Mouse (Mus musculus) layer of hippocampus, adult 8-10 months (tissue): Measurements from ENCODE around the gene Asic4. TPM values are rescaled to one million over a fixed set of nuclear protein-coding genes. Genes with fewer than 3 reads are reported as not detected.
A peak's percentile ranks its signal among the peaks of the same experiment; 100 is the strongest.

Experiments used
- DNase-seq, 2 experiments: peaks; one replicate each; pipeline ENCODE4 v3.0.0; 2022; ENCODE audit warnings: low spot score in 2 of 2
- total RNA-seq, 4 experiments: library from RNA; stranded (reverse); gene quantifications; 2 replicates each; pipeline ENCODE4 v1.2.4; 2022

Asic4 gene
- total RNA-seq, 4 experiments from 2014 or later, result 5.8 to 6.6 (median 6.0) TPM

GRCm38 (mm10) chr1:75463652-75464204 lies 13.5 kb downstream of the Asic4 start:
- no peak for DNase-seq

DNA sequence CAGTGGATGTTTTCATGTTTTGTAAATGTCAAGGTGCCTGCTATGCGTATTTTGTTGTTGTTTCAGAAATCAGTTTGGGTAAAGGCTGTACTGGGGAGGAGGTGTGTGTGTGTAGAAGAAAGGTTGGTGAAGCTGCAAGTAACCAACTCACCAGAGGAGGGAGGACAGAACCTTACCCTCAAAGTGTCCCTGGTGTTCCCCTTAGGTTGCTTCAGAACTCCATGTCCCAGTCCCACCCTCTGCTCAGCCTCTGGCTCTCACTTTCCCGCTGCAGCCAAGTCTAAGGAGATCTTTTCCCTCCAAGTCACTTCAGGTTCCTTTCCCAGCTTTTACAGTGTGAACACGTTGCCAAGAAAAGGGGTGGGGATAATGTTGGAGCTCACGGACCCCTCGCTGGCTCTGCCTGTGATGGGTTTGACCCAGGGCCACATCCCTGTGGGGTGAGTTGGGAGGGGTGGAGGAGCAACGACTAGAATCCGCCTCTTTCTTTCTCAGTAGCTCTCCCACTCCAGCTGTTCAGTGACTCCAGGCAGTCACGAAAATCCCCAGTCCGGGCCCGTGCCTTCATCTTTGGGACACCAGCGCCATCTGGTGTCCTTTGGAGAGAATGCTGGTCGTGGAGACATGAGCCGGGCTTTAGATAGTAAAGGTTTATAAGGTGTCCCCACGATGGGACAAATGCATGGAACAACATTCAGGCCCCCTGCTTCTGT lies 17.1 kb downstream of the Asic4 start:
- DNase-seq, result peak; percentile 70 to 85

DNA sequence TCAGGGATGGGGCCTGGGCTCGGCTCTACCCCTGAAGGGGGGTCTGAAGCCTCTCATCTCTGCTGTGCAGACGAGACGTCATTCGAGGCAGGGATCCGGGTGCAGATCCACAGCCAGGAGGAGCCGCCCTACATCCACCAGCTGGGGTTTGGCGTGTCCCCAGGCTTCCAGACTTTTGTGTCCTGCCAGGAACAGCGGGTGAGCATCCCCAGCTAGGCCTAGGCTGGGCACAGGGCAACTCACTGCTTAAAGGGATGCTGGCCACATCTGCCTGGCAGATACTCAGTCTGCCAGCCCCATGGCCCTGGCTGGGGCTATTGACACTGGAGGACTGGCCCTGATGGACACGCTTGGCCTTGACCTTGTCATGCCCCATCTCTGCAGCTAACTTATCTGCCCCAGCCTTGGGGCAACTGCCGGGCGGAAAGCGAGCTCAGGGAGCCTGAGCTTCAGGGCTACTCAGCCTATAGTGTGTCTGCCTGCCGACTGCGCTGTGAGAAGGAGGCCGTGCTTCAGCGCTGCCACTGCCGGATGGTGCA lies 19.1 kb downstream of the Asic4 start:
- DNase-seq, result no peak

- DNase-seq, result no peak
Observed at GRCm38 (mm10) chr1:75476441-75476840, 26.2 kb downstream of the Asic4 start.

- peak; percentile 68 to 86 for DNase-seq
Observed at GRCm38 (mm10) chr1:75477264-75477965, 27.2 kb downstream of the Asic4 start.

DNA sequence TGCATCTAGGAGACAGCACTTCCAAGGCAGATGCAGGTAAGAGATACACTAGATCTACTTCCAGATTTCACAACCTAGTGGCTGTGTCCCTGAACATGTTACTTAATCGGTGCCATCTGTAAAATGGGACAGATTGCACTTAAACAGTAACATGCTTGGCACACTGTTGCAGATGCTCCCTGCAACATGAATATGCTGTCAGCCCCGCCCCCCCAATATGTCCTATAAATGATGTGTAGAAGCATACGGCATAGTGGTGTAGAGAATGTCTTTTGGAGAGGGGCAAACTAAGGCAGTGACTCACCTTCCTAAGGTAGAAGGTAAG lies 27.7 kb downstream of the Asic4 start:
- no peak for DNase-seq

GRCm38 (mm10) chr1:75478497-75478896 lies 28.3 kb downstream of the Asic4 start:
- no peak for DNase-seq

DNA sequence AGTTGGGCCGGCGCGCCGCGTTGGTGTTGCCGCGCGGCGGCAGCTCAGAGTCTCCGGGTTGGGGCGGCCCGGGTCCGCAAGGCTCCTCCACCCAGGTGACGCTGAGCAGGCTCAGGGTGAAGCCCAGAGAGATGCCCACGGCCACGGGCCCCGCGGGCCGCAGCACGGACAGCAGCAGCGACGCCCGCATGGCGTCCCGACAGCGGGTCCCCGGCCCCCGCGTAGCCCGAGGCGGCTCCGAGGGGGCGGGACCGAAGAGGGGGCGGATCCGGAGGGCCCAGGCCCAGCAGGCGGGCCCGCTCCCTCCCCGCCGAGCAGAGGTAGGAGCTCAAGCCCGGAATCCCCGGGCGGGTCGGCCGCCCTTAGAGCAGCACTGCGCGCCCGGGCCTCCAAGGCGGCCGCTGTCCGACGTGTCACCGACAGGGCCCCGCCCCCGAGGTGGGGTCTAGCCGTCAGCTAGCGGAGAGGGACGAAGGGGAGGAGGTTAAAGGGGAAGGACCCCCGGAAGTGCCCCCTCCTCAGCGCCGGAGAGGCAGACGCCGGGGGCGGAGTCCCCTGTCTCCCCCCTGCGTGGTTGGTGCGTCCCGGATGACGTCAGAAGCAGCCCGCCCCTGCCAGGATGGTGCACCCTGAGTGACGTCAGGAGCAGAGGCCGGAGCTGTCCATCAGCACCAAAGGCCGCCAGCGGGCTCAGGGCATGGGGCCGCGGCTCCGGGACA lies 28.8 kb downstream of the Asic4 start, which contains the start of the genes Chpf and Tmem198:
Gene Chpf (minus strand): TSS at position 392 of the 719 bp plus-strand sequence.
Gene Tmem198 (plus strand): TSS at position 617 of the 719 bp plus-strand sequence.
- peak; percentile 97 for DNase-seq

GRCm38 (mm10) chr1:75479635-75479989 lies 29.4 kb downstream of the Asic4 start:
- no peak for DNase-seq

GRCm38 (mm10) chr1:75480036-75480435 lies 29.8 kb downstream of the Asic4 start:
- no peak for DNase-seq

GRCm38 (mm10) chr1:75480735-75481134 lies 30.5 kb downstream of the Asic4 start:
- DNase-seq, result no peak

GRCm38 (mm10) chr1:75486561-75486960 lies 36.3 kb downstream of the Asic4 start:
- no peak for DNase-seq

- no peak for DNase-seq
Observed at GRCm38 (mm10) chr1:75487040-75487404, 36.8 kb downstream of the Asic4 start.

- peak in 1 of 2 experiments; percentile 52 for DNase-seq
Observed at GRCm38 (mm10) chr1:75487405-75488161, 37.3 kb downstream of the Asic4 start.

DNA sequence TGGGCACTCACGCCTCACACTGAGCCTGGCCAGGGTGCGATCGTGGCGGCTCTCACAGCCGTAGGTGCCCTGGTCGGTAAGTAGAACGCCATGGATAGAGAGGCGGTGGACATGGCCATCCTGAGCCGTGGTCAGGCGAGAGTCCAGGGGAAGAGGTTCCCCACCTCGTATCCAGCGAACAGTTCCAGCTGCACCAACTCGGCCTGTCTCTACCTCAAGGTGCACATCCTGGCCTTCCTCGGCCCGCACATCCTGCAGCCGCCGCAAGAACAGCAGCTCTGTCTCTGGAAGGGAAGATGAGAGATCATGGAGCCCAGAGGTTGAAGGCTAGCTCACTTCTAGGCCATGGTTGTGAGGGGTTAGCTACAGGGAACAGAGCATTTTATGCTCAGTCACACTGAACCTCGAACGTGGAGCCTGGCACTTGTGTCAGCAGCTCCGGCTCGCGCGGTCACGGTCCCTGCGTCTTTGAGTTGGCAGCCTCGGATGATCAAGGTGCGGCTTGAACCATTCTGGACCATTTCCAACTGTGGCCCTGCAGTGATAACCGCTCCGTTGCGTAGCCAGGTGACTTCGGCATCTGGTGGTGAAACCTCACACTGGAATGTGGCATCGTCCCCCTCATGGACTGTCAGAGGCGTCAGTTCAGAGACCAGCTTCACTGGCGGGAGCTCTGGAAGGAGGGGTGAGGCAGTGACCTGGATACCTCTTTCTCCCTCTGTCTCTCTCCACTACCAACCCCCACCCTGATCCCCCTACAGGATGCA lies 40.7 kb downstream of the Asic4 start:
- DNase-seq, result no peak

GRCm38 (mm10) chr1:75492579-75493170 lies 42.4 kb downstream of the Asic4 start:
- DNase-seq, result no peak

DNA sequence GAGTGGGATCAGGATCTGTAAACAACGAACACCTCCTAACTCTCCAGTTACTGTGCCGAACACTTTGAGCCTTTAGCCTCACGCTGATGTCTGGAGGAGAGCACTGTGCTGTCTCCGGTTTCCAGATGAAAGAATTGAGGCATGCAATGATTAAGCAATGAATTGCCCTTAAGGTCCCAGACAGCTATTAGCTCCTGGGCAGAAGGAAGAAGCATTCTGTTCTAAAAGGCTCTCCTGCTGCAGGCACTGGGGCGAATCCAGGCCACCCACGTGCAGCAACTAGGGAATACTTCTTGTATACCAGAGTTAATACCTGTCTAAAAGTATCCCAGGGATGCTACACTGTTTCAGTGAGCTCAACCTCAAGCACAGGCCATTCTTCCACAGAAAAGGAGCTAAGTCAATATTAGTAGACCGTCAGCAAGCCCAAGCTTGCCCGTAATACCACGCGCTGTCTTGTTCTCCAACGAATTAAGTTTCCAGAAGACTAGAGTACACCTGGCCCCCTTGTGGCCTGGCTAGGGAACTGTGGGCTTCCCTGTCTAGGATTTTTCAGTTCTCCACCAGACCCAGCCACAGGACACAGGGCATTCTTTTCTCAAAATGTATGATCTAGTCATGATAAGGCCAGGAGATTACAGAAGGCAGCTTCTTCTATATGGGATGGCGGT lies 44.8 kb downstream of the Asic4 start:
- no peak for DNase-seq

DNA sequence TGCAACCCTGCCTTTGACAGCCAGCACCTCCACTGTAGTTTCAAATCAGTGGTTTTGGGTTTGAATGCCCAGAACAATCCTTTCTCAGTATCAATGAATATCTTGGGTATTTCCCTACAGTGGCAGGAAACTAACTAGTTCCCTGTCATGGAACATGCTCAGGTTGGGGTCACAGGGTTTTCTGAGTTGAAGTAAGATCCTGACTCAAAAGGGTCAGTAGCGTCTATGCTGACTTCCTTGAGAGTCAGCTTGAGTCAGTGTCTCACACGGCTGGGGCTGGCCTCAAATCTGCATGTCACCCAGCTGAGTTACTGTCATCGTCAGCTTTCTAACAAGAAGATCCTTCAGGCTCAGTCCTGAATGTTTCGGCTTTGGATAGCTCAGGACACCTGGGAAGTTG lies 48.7 kb downstream of the Asic4 start:
- no peak for DNase-seq

- DNase-seq, result no peak
Observed at GRCm38 (mm10) chr1:75499441-75499840, 49.2 kb downstream of the Asic4 start.
